Mouse (Mus musculus) olfactory bulb, adult 2 months (tissue): Measurements from ENCODE around the gene Ntn5. TPM values are rescaled to one million over a fixed set of nuclear protein-coding genes. Genes with fewer than 3 reads are reported as not detected.

ENCODE experiments used
- H3K27ac ChIP-seq: fragments of 200-500 bp; 2 replicates; pipeline ENCODE4 v1.5.1; 2012; ENCODE audit warnings: low read depth, low read length; ENCODE audit not compliant: insufficient read depth
- H3K4me1 ChIP-seq: fragments of 200-500 bp; 2 replicates; pipeline ENCODE4 v1.6.1; 2012; ENCODE audit warnings: low read length; ENCODE audit not compliant: control insufficient read depth, insufficient read depth
- H3K4me3 ChIP-seq: fragments of 200-500 bp; 2 replicates; pipeline ENCODE4 v1.5.1; 2012; ENCODE audit warnings: mild to moderate bottlenecking, low read depth, low read length, moderate library complexity; ENCODE audit not compliant: insufficient read depth
- CTCF ChIP-seq: fragments of 200-500 bp; IDR thresholded peaks from 2 replicates; pipeline ENCODE4 v1.5.1; 2012; ENCODE audit warnings: low read depth, mild to moderate bottlenecking, low read length, moderate library complexity; ENCODE audit not compliant: insufficient read depth
- POLR2A ChIP-seq: fragments of 200-500 bp; IDR thresholded peaks from 2 replicates; pipeline ENCODE4 v1.6.1; 2012; ENCODE audit warnings: mild to moderate bottlenecking, low read depth, low read length, moderate library complexity; ENCODE audit not compliant: insufficient read depth
- WGBS: fragments of 180-500 bp; shearing (Covaris S2); methylation state at CpG from one replicate; pipeline ENCODE4 v1.1.7; 2018; 5-methylcytosine and 5-hydroxymethylcytosine counted together
- polyA plus RNA-seq: library from polyadenylated mRNA; stranded (reverse); fragments of >200 nt; gene quantifications from 2 replicates; pipeline ENCODE4 v1.2.4, GENCODE M21; 2012; ENCODE audit warnings: low replicate concordance; ENCODE audit not compliant: missing spikeins, insufficient read depth, insufficient read length

Ntn5 gene
- polyA plus RNA-seq, 1 experiment, result not detected

GRCm38 (mm10) chr7:45702809-45703520 lies 19.1 kb downstream of the Ntn5 start:
- Histone ChIP-seq H3K27ac (peak overlapping the region; percentile 4; the same call in 1 of the 2 replicates), H3K4me1 (peaks cover 39% of the 10 kb centered on the region), H3K4me3 (peak overlapping the region; percentile 48; the same call in 1 of the 2 replicates)
- WGBS, result 86% methylated on average over 17 of the region's 17 CpGs
- TF ChIP-seq CTCF, result no peak
- no peak for TF ChIP-seq POLR2A

- H3K4me1 ChIP-seq, result peaks cover 42% of the 10 kb centered on the region
- H3K27ac ChIP-seq, result peak overlapping the region; percentile 98
- 24% methylated on average over 12 of the region's 12 CpGs for WGBS
Observed at GRCm38 (mm10) chr7:45703521-45704033, 19.8 kb downstream of the Ntn5 start.

GRCm38 (mm10) chr7:45704046-45704559 lies 20.3 kb downstream of the Ntn5 start:
- H3K27ac ChIP-seq, result peak overlapping the region; percentile 98
- H3K4me3 ChIP-seq, result peak overlapping the region; percentile 55
- peaks cover 45% of the 10 kb centered on the region for H3K4me1 ChIP-seq
- WGBS, result 1% methylated on average over 13 of the region's 13 CpGs
- TF ChIP-seq CTCF (no peak), POLR2A (peak; percentile 37)

More at GRCm38 (mm10) chr7:45703521-45704033, 19.8 kb downstream of the Ntn5 start:
- TF ChIP-seq CTCF (no peak), POLR2A (no peak)
- H3K4me3 ChIP-seq, result peak overlapping the region; percentile 48

GRCm38 (mm10) chr7:45704730-45705442 lies 21.1 kb downstream of the Ntn5 start, which contains the start of gene Dbp:
Gene Dbp, plus strand, starts transcription at chr7:45705088.
- TF ChIP-seq POLR2A, result peak; percentile 41; the same call in 1 of the 2 replicates
- TF ChIP-seq CTCF, result no peak
- Histone ChIP-seq H3K27ac (peak within 1 kb of the TSS; percentile 99), H3K4me1 (peaks cover 45% of the 10 kb centered on the region), H3K4me3 (peak within 1 kb of the TSS; percentile 83)
- under 1% methylated on average over 36 of the region's 36 CpGs for WGBS

- Histone ChIP-seq H3K4me3 (peak overlapping the region; percentile 83), H3K27ac (peak overlapping the region; percentile 99), H3K4me1 (peaks cover 50% of the 10 kb centered on the region)
- TF ChIP-seq CTCF (no peak), POLR2A (0 out of 2 replicates have a peak, but pooled peaks have one; percentile 3)
- WGBS, result under 1% methylated on average over 21 of the region's 21 CpGs
Observed at GRCm38 (mm10) chr7:45705443-45705864, 21.6 kb downstream of the Ntn5 start.

GRCm38 (mm10) chr7:45705873-45706281 lies 22.1 kb downstream of the Ntn5 start:
- peaks cover 55% of the 10 kb centered on the region for H3K4me1 ChIP-seq

GRCm38 (mm10) chr7:45706721-45707241 lies 23.0 kb downstream of the Ntn5 start:
- WGBS, result 2% methylated on average over 43 of the region's 45 CpGs
- TF ChIP-seq POLR2A (peak; percentile 56), CTCF (no peak)
- H3K27ac ChIP-seq, result peak overlapping the region; percentile 100
- peak overlapping the region; percentile 83 for H3K4me3 ChIP-seq
- peaks cover 56% of the 10 kb centered on the region for H3K4me1 ChIP-seq

More at GRCm38 (mm10) chr7:45705873-45706281, 22.1 kb downstream of the Ntn5 start:
- Histone ChIP-seq H3K4me3 (peak overlapping the region; percentile 83), H3K27ac (peak overlapping the region; percentile 99)
- TF ChIP-seq POLR2A, result 0 out of 2 replicates have a peak, but pooled peaks have one; percentile 32
- no peak for TF ChIP-seq CTCF
- WGBS, result under 1% methylated on average over 7 of the region's 7 CpGs

GRCm38 (mm10) chr7:45707375-45707967 lies 23.6 kb downstream of the Ntn5 start:
- H3K4me1 ChIP-seq, result peaks cover 60% of the 10 kb centered on the region
- H3K4me3 ChIP-seq, result peak overlapping the region; percentile 83
- peak overlapping the region; percentile 100 for H3K27ac ChIP-seq
- TF ChIP-seq CTCF, result no peak
- TF ChIP-seq POLR2A, result peak; percentile 60; the same call in 1 of the 2 replicates
- WGBS, result 0% methylated on average over 27 of the region's 27 CpGs
